ENCODE assay signal across 12 mouse cellular contexts in genomic region chr9:46257546-46257945, GRCm38 (mm10). TPM values are rescaled to one million over a fixed set of nuclear protein-coding genes. Genes with fewer than 3 reads are reported as not detected.
DNase-seq lines count a peak whose midpoint lies in the region; ATAC-seq and TF ChIP-seq lines count a peak whose summit lies in the region.
"Had no signal": no experiment of that assay in that cellular context is flagged by ENCODE, and none has a peak within 500 bp of the region (broad histone marks: within the 10 kb centered on the region; RNA-seq: fewer than 3 reads in every experiment).

No protein-coding gene starts in this region.

- WGBS in kidney, postnatal 0 days = 83% methylated on average over 3 of the region's 3 CpGs
- WGBS in heart, postnatal 0 days = 61% methylated on average over 3 of the region's 3 CpGs
- 92% methylated on average over 3 of the region's 3 CpGs for WGBS in macrophage (ENCODE audit: missing documents)
- 83% methylated on average over 3 of the region's 3 CpGs for WGBS in hindbrain, embryonic 12.5 days

- no peak for TF ChIP-seq CTCF in kidney, postnatal 0 days (IDR thresholded peaks at IDR 0.05; ENCODE audit: low read depth)
- TF ChIP-seq CTCF in bone marrow macrophage, adult 2 months (IDR thresholded peaks at IDR 0.05; ENCODE audit: low read depth, low read length) = no peak
- no peak for TF ChIP-seq CTCF in heart, postnatal 0 days (IDR thresholded peaks at IDR 0.05; ENCODE audit: low read depth)

- H3K36me3 ChIP-seq in kidney, postnatal 0 days (ENCODE audit: insufficient read depth, low read length) = no peaks in the 10 kb centered on the region
- no peaks in the 10 kb centered on the region for H3K36me3 ChIP-seq in heart, postnatal 0 days (replicated peaks; ENCODE audit: control insufficient read depth, insufficient read depth, low read length)
- H3K36me3 ChIP-seq in macrophage (ENCODE audit: inconsistent target) = no peaks in the 10 kb centered on the region
- H3K36me3 ChIP-seq in hindbrain, embryonic 12.5 days = no peaks in the 10 kb centered on the region

- H3K27me3 ChIP-seq in kidney, postnatal 0 days (ENCODE audit: insufficient read depth, low read length) = no peaks in the 10 kb centered on the region
- no peaks in the 10 kb centered on the region for H3K27me3 ChIP-seq in heart, postnatal 0 days (ENCODE audit: control insufficient read depth, insufficient read depth, low read length)
- peaks cover 3% of the 10 kb centered on the region; the same call in 1 of the 2 replicates for H3K27me3 ChIP-seq in hindbrain, embryonic 12.5 days

- no peak overlapping the region for H3K9ac ChIP-seq in kidney, postnatal 0 days (ENCODE audit: low read depth, low read length)
- no peak overlapping the region for H3K9ac ChIP-seq in heart, postnatal 0 days (replicated peaks; ENCODE audit: low read depth, low read length)
- H3K9ac ChIP-seq in hindbrain, embryonic 12.5 days = no peak overlapping the region

- TF ChIP-seq EP300 in heart, postnatal 0 days (IDR thresholded peaks at IDR 0.05; ENCODE audit: low read depth) = no peak

- H3K79me2 ChIP-seq in macrophage (ENCODE audit: inconsistent target) = no peaks in the 10 kb centered on the region

- DNase-seq in kidney, postnatal 0 days (ENCODE audit: low spot score) = peak; percentile 45
- no peak for DNase-seq in kidney, adult 18-20 months
- DNase-seq in heart, postnatal 0 days (ENCODE audit: low spot score) = peak; percentile 39
- no peak for DNase-seq in thymus, postnatal 0 days (ENCODE audit: low spot score)
- no peak for DNase-seq in left cerebral cortex, adult 8-10 months (ENCODE audit: low spot score in 2 of 2)

- no peak for ATAC-seq in kidney, postnatal 0 days (replicated peaks; ENCODE audit: low FRiP score, low read depth)
- peak; percentile 80 for ATAC-seq in heart, postnatal 0 days (ENCODE audit: insufficient read depth, low read depth)
- ATAC-seq in hindbrain, embryonic 12.5 days (ENCODE audit: low FRiP score) = no peak

- no peak for TF ChIP-seq POLR2A in bone marrow macrophage, adult 2 months (IDR thresholded peaks at IDR 0.05; ENCODE audit: borderline replicate concordance, low read depth, low read length)

- no peak overlapping the region for H3K4me2 ChIP-seq in kidney, postnatal 0 days (ENCODE audit: low read length)
- H3K4me2 ChIP-seq in heart, postnatal 0 days (ENCODE audit: low read depth, low read length) = no peak overlapping the region
- H3K4me2 ChIP-seq in hindbrain, embryonic 12.5 days (replicated peaks) = no peak overlapping the region

- no peak overlapping the region for H3K27ac ChIP-seq in kidney, postnatal 0 days
- H3K27ac ChIP-seq in bone marrow macrophage, adult 2 months (ENCODE audit: insufficient read depth, low read depth, low read length) = peak overlapping the region; percentile 61
- H3K27ac ChIP-seq in heart, postnatal 0 days (ENCODE audit: low read depth) = peak overlapping the region; percentile 63
- H3K27ac ChIP-seq in macrophage = peak overlapping the region; percentile 2; the same call in 1 of the 2 replicates
- no peak overlapping the region for H3K27ac ChIP-seq in hindbrain, embryonic 12.5 days

- no peak overlapping the region for H3K4me3 ChIP-seq in kidney, postnatal 0 days (replicated peaks; ENCODE audit: low read depth, low read length)
- peak overlapping the region; percentile 19 for H3K4me3 ChIP-seq in bone marrow macrophage, adult 2 months (ENCODE audit: insufficient read depth, low read length)
- H3K4me3 ChIP-seq in heart, postnatal 0 days (ENCODE audit: low read depth, low read length) = no peak overlapping the region
- H3K4me3 ChIP-seq in macrophage (ENCODE audit: inconsistent target) = no peak overlapping the region
- H3K4me3 ChIP-seq in hindbrain, embryonic 12.5 days = no peak overlapping the region

- H3K9me3 ChIP-seq in kidney, postnatal 0 days (replicated peaks; ENCODE audit: low read length) = no peaks in the 10 kb centered on the region
- no peaks in the 10 kb centered on the region for H3K9me3 ChIP-seq in heart, postnatal 0 days (replicated peaks; ENCODE audit: control insufficient read depth, low read length)
- H3K9me3 ChIP-seq in hindbrain, embryonic 12.5 days (replicated peaks) = no peaks in the 10 kb centered on the region

- no peaks in the 10 kb centered on the region for H3K4me1 ChIP-seq in kidney, postnatal 0 days (replicated peaks; ENCODE audit: insufficient read depth, low read length)
- H3K4me1 ChIP-seq in bone marrow macrophage, adult 2 months (ENCODE audit: control insufficient read depth, insufficient read depth, low read length) = peaks cover 20% of the 10 kb centered on the region
- H3K4me1 ChIP-seq in heart, postnatal 0 days (ENCODE audit: control insufficient read depth, insufficient read depth) = no peaks in the 10 kb centered on the region
- H3K4me1 ChIP-seq in hindbrain, embryonic 12.5 days = no peaks in the 10 kb centered on the region

RNA-seq across cellular contexts. Expression of gene Apoa5, which starts 10.9 kb away (rescaled TPM):
- 0.08 and 0.24 TPM in 2 replicates for polyA plus RNA-seq in kidney, postnatal 0 days (2015; fragmentation: Nextera tagmentation; extraction: Ambion mirVana)
- polyA plus RNA-seq in bone marrow macrophage, adult 2 months (2012; ENCODE audit: insufficient read depth, insufficient read length, missing spikeins) = not detected in 2 replicates
- total RNA-seq in heart, postnatal 0 days (2014; rRNA removed; ENCODE audit: low replicate concordance) = 0.23 and 0.80 TPM in 2 replicates
- 0.14 TPM in 1 of 2 replicates, not detected in the other for polyA plus RNA-seq in heart, postnatal 0 days (2015; fragmentation: Nextera tagmentation; extraction: Ambion mirVana)
- total RNA-seq in macrophage (2018; cell fraction: chromatin; rRNA removed) = not detected
- total RNA-seq in macrophage (2018; cell fraction: cytosol; rRNA removed) = not detected
- total RNA-seq in macrophage (2018; cell fraction: nucleus; rRNA removed) = not detected
- polyA plus RNA-seq in macrophage (2018) = not detected in 3 replicates
- 0.18 and 0.30 TPM in 2 replicates for polyA plus RNA-seq in thymus, postnatal 0 days (2015; fragmentation: Nextera tagmentation; extraction: Ambion mirVana)
- 0.19 TPM in 1 of 2 replicates, not detected in the other for polyA plus RNA-seq in hindbrain, embryonic 12.5 days (2016; fragmentation: Nextera tagmentation; extraction: Ambion mirVana)
- total RNA-seq in left cerebral cortex, adult 8-10 months (2022) = not detected
- total RNA-seq: layer of hippocampus, adult 8-10 months; megakaryocyte-erythroid progenitor cell, adult 5-6 weeks; neutrophil, adult 5-6 weeks had no signal
- polyA plus RNA-seq: embryonic facial prominence, embryonic 11.5 days had no signal

RNA-seq across cellular contexts. Expression of gene Zpr1, which starts 15.3 kb away (rescaled TPM):
- polyA plus RNA-seq in kidney, postnatal 0 days (2015; fragmentation: Nextera tagmentation; extraction: Ambion mirVana) = 43.3 and 46.4 TPM in 2 replicates
- 35.5 and 41.6 TPM in 2 replicates for polyA plus RNA-seq in bone marrow macrophage, adult 2 months (2012; ENCODE audit: insufficient read depth, insufficient read length, missing spikeins)
- total RNA-seq in heart, postnatal 0 days (2014; rRNA removed; ENCODE audit: low replicate concordance) = 19.3 and 22.2 TPM in 2 replicates
- polyA plus RNA-seq in heart, postnatal 0 days (2015; fragmentation: Nextera tagmentation; extraction: Ambion mirVana) = 23.6 and 25.6 TPM in 2 replicates
- total RNA-seq in macrophage (2018; cell fraction: chromatin; rRNA removed) = 10 to 100 TPM; 15.9 to 73.8 (median 42.6) TPM
- total RNA-seq in macrophage (2018; cell fraction: cytosol; rRNA removed) = 10 to 100 TPM; 13.1 to 23.4 (median 19.0) TPM
- total RNA-seq in macrophage (2018; cell fraction: nucleus; rRNA removed) = 10 to 100 TPM; 13.7 to 39.6 (median 24.9) TPM
- polyA plus RNA-seq in macrophage (2018) = 23.0 to 37.5 TPM (median 26.9 TPM) in 3 replicates
- 54.9 and 58.3 TPM in 2 replicates for polyA plus RNA-seq in thymus, postnatal 0 days (2015; fragmentation: Nextera tagmentation; extraction: Ambion mirVana)
- 55.0 and 59.8 TPM in 2 replicates for polyA plus RNA-seq in hindbrain, embryonic 12.5 days (2016; fragmentation: Nextera tagmentation; extraction: Ambion mirVana)
- total RNA-seq in left cerebral cortex, adult 8-10 months (2022) = 10 to 100 TPM; 41.4 to 46.2 (median 43.4) TPM

RNA-seq across cellular contexts. Expression of gene Apoa4, which starts 17.1 kb away (rescaled TPM):
- 0.99 and 1.9 TPM in 2 replicates for polyA plus RNA-seq in kidney, postnatal 0 days (2015; fragmentation: Nextera tagmentation; extraction: Ambion mirVana)
- not detected in 2 replicates for polyA plus RNA-seq in bone marrow macrophage, adult 2 months (2012; ENCODE audit: insufficient read depth, insufficient read length, missing spikeins)
- 0.89 and 6.6 TPM in 2 replicates for total RNA-seq in heart, postnatal 0 days (2014; rRNA removed; ENCODE audit: low replicate concordance)
- polyA plus RNA-seq in heart, postnatal 0 days (2015; fragmentation: Nextera tagmentation; extraction: Ambion mirVana) = not detected in 2 replicates
- not detected for total RNA-seq in macrophage (2018; cell fraction: chromatin; rRNA removed)
- total RNA-seq in macrophage (2018; cell fraction: cytosol; rRNA removed) = not detected
- total RNA-seq in macrophage (2018; cell fraction: nucleus; rRNA removed) = not detected
- not detected in 3 replicates for polyA plus RNA-seq in macrophage (2018)
- polyA plus RNA-seq in thymus, postnatal 0 days (2015; fragmentation: Nextera tagmentation; extraction: Ambion mirVana) = 2.9 TPM in 2 replicates
- polyA plus RNA-seq in hindbrain, embryonic 12.5 days (2016; fragmentation: Nextera tagmentation; extraction: Ambion mirVana) = not detected in 2 replicates
- total RNA-seq in left cerebral cortex, adult 8-10 months (2022) = not detected
- total RNA-seq: layer of hippocampus, adult 8-10 months; megakaryocyte-erythroid progenitor cell, adult 5-6 weeks; neutrophil, adult 5-6 weeks had no signal
- polyA plus RNA-seq: embryonic facial prominence, embryonic 11.5 days had no signal

RNA-seq across cellular contexts. Expression of gene Apoc3, which starts 22.1 kb away (rescaled TPM):
- polyA plus RNA-seq in kidney, postnatal 0 days (2015; fragmentation: Nextera tagmentation; extraction: Ambion mirVana) = 0.87 and 2.3 TPM in 2 replicates
- not detected in 2 replicates for polyA plus RNA-seq in bone marrow macrophage, adult 2 months (2012; ENCODE audit: insufficient read depth, insufficient read length, missing spikeins)
- not detected in 2 replicates for total RNA-seq in heart, postnatal 0 days (2014; rRNA removed; ENCODE audit: low replicate concordance)
- not detected in 2 replicates for polyA plus RNA-seq in heart, postnatal 0 days (2015; fragmentation: Nextera tagmentation; extraction: Ambion mirVana)
- not detected for total RNA-seq in macrophage (2018; cell fraction: chromatin; rRNA removed)
- not detected for total RNA-seq in macrophage (2018; cell fraction: cytosol; rRNA removed)
- total RNA-seq in macrophage (2018; cell fraction: nucleus; rRNA removed) = not detected
- polyA plus RNA-seq in macrophage (2018) = not detected in 3 replicates
- polyA plus RNA-seq in thymus, postnatal 0 days (2015; fragmentation: Nextera tagmentation; extraction: Ambion mirVana) = 1.3 and 1.4 TPM in 2 replicates
- not detected in 2 replicates for polyA plus RNA-seq in hindbrain, embryonic 12.5 days (2016; fragmentation: Nextera tagmentation; extraction: Ambion mirVana)
- total RNA-seq in left cerebral cortex, adult 8-10 months (2022) = 1 to 10 TPM in 3 of 4 experiments, not detected in 1; 1.4 to 1.6 (median 1.6) TPM
- total RNA-seq: megakaryocyte-erythroid progenitor cell, adult 5-6 weeks; neutrophil, adult 5-6 weeks had no signal
- polyA plus RNA-seq: embryonic facial prominence, embryonic 11.5 days had no signal

RNA-seq across cellular contexts. Expression of gene Bud13, which starts 25.3 kb away (rescaled TPM):
- polyA plus RNA-seq in kidney, postnatal 0 days (2015; fragmentation: Nextera tagmentation; extraction: Ambion mirVana) = 14.9 and 16.2 TPM in 2 replicates
- polyA plus RNA-seq in bone marrow macrophage, adult 2 months (2012; ENCODE audit: insufficient read depth, insufficient read length, missing spikeins) = 15.3 and 23.2 TPM in 2 replicates
- total RNA-seq in heart, postnatal 0 days (2014; rRNA removed; ENCODE audit: low replicate concordance) = 12.0 and 14.6 TPM in 2 replicates
- polyA plus RNA-seq in heart, postnatal 0 days (2015; fragmentation: Nextera tagmentation; extraction: Ambion mirVana) = 7.6 and 7.9 TPM in 2 replicates
- 10 to 100 TPM in 19 of 26 experiments, 1 to 10 TPM in 7; 2.8 to 24.3 (median 13.7) TPM for total RNA-seq in macrophage (2018; cell fraction: chromatin; rRNA removed)
- 10 to 100 TPM in 14 of 26 experiments, 1 to 10 TPM in 12; 6.6 to 14.0 (median 11.2) TPM for total RNA-seq in macrophage (2018; cell fraction: cytosol; rRNA removed)
- 10 to 100 TPM in 11 of 26 experiments, 1 to 10 TPM in 15; 2.5 to 16.7 (median 9.3) TPM for total RNA-seq in macrophage (2018; cell fraction: nucleus; rRNA removed)
- 9.0 to 26.1 TPM (median 11.5 TPM) in 3 replicates for polyA plus RNA-seq in macrophage (2018)
- 19.5 and 19.6 TPM in 2 replicates for polyA plus RNA-seq in thymus, postnatal 0 days (2015; fragmentation: Nextera tagmentation; extraction: Ambion mirVana)
- 22.5 and 23.5 TPM in 2 replicates for polyA plus RNA-seq in hindbrain, embryonic 12.5 days (2016; fragmentation: Nextera tagmentation; extraction: Ambion mirVana)
- total RNA-seq in left cerebral cortex, adult 8-10 months (2022) = 10 to 100 TPM in 3 of 4 experiments, 1 to 10 TPM in 1; 9.3 to 13.8 (median 11.1) TPM

Comparison
In these comparisons a context has a peak if more than half of its experiments do, and no peak if none do; other contexts are left out.
1. DNase-seq: peak in kidney, postnatal 0 days (single experiment) and heart, postnatal 0 days (single experiment); none in kidney, adult 18-20 months (single experiment), thymus, postnatal 0 days (single experiment) and left cerebral cortex, adult 8-10 months (0 of 2).
2. H3K27ac ChIP-seq: peak in bone marrow macrophage, adult 2 months (single experiment), heart, postnatal 0 days (single experiment) and macrophage (single experiment); none in kidney, postnatal 0 days (single experiment) and hindbrain, embryonic 12.5 days (single experiment).